Mouse (Mus musculus) G1E (cell line): Measurements from ENCODE around the gene Adad2. TPM values are rescaled to one million over a fixed set of nuclear protein-coding genes. Genes with fewer than 3 reads are reported as not detected.

Source experiments
- ATAC-seq: 2 replicates; pipeline ENCODE4 v1.8.0; 2016; ENCODE audit warnings: mild to moderate bottlenecking; ENCODE audit not compliant: insufficient number of reproducible peaks, poor library complexity, low FRiP score, severe bottlenecking; ENCODE audit errors: extremely low read depth
- DNase-seq: peaks from one replicate; pipeline ENCODE4 v3.0.0; 2012; ENCODE audit warnings: low spot score
- H3K27me3 ChIP-seq: 2 replicates; pipeline ENCODE4 v1.6.1; 2012; ENCODE audit warnings: mild to moderate bottlenecking, low read length, inconsistent platforms; ENCODE audit not compliant: insufficient read depth
- H3K36me3 ChIP-seq: replicated peaks from 2 replicates; pipeline ENCODE3; 2012; ENCODE audit warnings: mild to moderate bottlenecking, inconsistent platforms
- H3K4me1 ChIP-seq: 2 replicates; pipeline ENCODE4 v1.6.1; 2012; ENCODE audit warnings: low read depth, low read length, inconsistent platforms, mixed read lengths; ENCODE audit not compliant: insufficient read depth
- H3K4me3 ChIP-seq: 2 replicates; pipeline ENCODE4 v1.5.1; 2012; ENCODE audit warnings: low read depth, mild to moderate bottlenecking, inconsistent platforms, low read length, moderate library complexity, mixed read lengths
- H3K9me3 ChIP-seq: replicated peaks from 2 replicates; pipeline ENCODE4 v1.6.1; 2012; ENCODE audit warnings: inconsistent platforms
- CTCF ChIP-seq: IDR thresholded peaks from 2 replicates; pipeline ENCODE4 v1.5.1; 2012; ENCODE audit warnings: low read depth, low read length, inconsistent platforms, mixed read lengths
- GATA1 ChIP-seq: IDR thresholded peaks from 2 replicates; pipeline ENCODE4 v1.6.1; 2012; ENCODE audit warnings: borderline replicate concordance, low read length, inconsistent platforms, mixed read lengths
- GATA2 ChIP-seq: IDR thresholded peaks from 2 replicates; pipeline ENCODE4 v1.6.1; 2012; ENCODE audit warnings: low read depth, low read length, inconsistent platforms, borderline replicate concordance
- POLR2AphosphoS5 ChIP-seq: IDR thresholded peaks from 2 replicates; pipeline ENCODE4 v1.6.1; 2012; ENCODE audit warnings: low read depth, low read length, inconsistent platforms; ENCODE audit not compliant: insufficient replicate concordance
- TAL1 ChIP-seq: conservative IDR thresholded peaks from 2 replicates; pipeline ENCODE4 v1.6.1; 2012; ENCODE audit warnings: low read depth, low read length, inconsistent platforms, mixed read lengths
- polyA plus RNA-seq: library from polyadenylated mRNA; stranded (reverse); fragments of >175 nt; gene quantifications from 2 replicates; pipeline ENCODE4 v1.2.3, GENCODE M21; 2012
- total RNA-seq, 2 experiments: library from RNA; stranded (forward) in 1 of 2; stranded (reverse) in 1 of 2; fragments of 200-1000 nt in 1 of 2; fragments of >200 nt in 1 of 2; fragmentation: Nextera tagmentation in 1 of 2; gene quantifications; 2 replicates each; pipeline ENCODE4 v1.2.3; 2014 to 2017

Gene Adad2
- total and polyA plus RNA-seq, 3 experiments = not detected

DNA sequence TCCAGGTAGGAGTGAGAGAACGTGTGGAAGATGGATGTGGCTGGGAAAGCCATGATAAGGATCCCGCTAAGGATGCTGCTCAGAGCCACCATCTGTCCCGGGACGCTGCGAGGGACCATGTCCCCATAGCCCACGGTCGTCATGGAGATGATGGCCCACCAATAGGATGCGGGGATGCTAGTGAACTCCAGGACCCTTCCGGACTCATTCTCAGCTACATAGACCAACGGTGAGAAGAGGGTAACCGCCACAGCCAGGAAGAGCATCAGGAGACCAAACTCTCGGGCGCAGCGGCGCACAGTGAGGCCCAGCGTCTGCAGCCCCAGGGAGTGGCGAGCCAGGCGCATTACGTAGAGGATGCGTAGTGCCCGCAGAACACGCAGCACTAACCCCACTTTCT, 13.2 kb downstream of the Adad2 start:
- no peak for TF ChIP-seq TAL1
- TF ChIP-seq POLR2AphosphoS5 = no peak
- TF ChIP-seq GATA1 = no peak
- TF ChIP-seq GATA2 = no peak
- no peak for TF ChIP-seq CTCF
- peaks cover 3% of the 10 kb centered on the region; the same call in 1 of the 2 replicates for H3K27me3 ChIP-seq

DNA sequence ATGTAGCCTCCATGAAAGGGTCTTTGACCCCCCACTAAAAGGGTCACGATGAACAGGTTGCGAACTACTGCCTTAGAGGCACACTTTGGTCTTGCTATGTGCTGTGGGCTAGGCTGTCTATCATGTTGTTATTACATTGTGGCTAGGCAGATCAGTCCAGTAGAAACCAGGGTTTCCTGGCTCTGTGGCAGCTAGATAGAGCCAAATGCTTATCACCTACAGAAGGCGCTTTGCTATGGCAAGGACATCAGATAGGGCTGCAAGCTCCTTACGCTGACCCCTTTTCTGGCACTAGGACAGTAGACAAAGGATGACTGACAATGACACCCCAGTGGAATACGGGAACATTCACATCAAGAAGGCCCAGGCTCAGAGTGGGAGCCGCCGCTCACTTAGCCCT, 14.7 kb downstream of the Adad2 start:
- no peak for TF ChIP-seq GATA1
- no peak for TF ChIP-seq GATA2
- no peak for TF ChIP-seq CTCF
- no peak for TF ChIP-seq POLR2AphosphoS5
- no peak for TF ChIP-seq TAL1
- Histone ChIP-seq H3K4me1 (no peaks in the 10 kb centered on the region), H3K4me3 (no peak overlapping the region), H3K9me3 (no peaks in the 10 kb centered on the region), H3K27me3 (peaks cover 5% of the 10 kb centered on the region), H3K36me3 (no peaks in the 10 kb centered on the region)
- ATAC-seq (no peak), DNase-seq (no peak)

More for the DNA sequence above, 13.2 kb downstream of the Adad2 start:
- Histone ChIP-seq H3K4me1 (no peaks in the 10 kb centered on the region), H3K36me3 (no peaks in the 10 kb centered on the region), H3K4me3 (no peak overlapping the region), H3K9me3 (no peaks in the 10 kb centered on the region)
- ATAC-seq = no peak
- DNase-seq = no peak

DNA sequence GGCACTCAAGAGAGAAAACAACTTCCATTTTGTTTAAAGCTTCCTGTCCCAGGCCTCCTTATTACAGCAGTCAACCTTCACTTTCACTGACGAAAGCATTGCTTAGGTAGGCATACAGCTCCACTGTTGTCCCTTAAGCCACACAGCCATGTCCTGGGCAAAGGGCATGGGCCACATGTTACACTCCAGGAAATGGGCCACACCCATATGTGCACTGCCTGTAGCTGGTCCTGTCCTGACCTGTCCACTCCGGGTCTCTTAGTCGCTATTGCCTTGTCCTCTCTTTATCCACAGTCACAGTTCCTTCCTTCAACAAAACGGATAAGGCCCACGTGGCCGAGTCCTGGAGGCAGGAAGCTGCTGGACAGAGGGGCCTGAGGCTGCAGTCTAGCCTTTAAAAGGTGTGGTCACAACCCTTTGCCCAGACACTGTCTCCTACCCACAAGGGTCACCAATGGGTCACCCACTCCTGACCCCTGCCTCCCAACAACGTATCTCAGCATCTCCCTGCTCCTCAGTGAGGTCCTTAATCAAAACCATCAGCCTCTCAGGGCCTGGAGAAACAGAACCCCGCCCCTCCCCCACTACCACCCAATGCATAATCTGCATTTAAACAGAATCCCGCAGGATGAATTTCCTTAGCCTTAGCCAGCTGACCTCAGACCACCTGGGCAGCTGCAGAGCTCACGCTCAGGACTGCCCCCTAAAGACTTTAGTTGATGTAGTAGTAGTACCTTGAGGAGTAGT, 15.2 kb downstream of the Adad2 start:
- Histone ChIP-seq H3K36me3 (no peaks in the 10 kb centered on the region), H3K27me3 (peaks cover 6% of the 10 kb centered on the region), H3K9me3 (no peaks in the 10 kb centered on the region), H3K4me3 (no peak overlapping the region), H3K4me1 (no peaks in the 10 kb centered on the region)
- ATAC-seq (no peak), DNase-seq (no peak)
- TF ChIP-seq GATA1 (no peak), TAL1 (no peak), GATA2 (no peak), POLR2AphosphoS5 (no peak), CTCF (no peak)

DNA sequence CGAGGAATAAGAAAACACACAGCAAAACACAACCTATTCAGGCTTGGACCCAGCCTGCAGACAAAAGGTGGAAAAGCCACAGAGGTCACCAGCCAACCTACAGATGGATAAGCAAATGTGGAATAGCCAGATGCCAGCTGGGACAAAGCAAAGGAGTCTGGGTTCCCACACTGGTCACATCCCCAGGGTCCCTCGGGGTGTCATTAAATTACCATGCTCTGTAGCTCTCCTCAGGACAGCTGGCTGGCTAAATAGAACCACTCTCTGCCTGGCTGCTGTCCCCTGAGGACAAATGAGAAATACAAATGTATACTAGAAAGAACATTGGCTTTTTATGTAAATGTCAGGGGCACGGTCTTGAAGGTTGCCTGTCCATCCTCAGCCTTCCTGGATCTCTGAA, 18.3 kb downstream of the Adad2 start:
- TF ChIP-seq POLR2AphosphoS5 (no peak), GATA2 (no peak), CTCF (no peak), GATA1 (no peak), TAL1 (no peak)
- no peaks in the 10 kb centered on the region for H3K36me3 ChIP-seq
- no peak for ATAC-seq
- H3K4me1 ChIP-seq = no peaks in the 10 kb centered on the region
- H3K27me3 ChIP-seq = peaks cover 16% of the 10 kb centered on the region
- no peak for DNase-seq
- H3K9me3 ChIP-seq = no peaks in the 10 kb centered on the region
- H3K4me3 ChIP-seq = no peak overlapping the region

DNA sequence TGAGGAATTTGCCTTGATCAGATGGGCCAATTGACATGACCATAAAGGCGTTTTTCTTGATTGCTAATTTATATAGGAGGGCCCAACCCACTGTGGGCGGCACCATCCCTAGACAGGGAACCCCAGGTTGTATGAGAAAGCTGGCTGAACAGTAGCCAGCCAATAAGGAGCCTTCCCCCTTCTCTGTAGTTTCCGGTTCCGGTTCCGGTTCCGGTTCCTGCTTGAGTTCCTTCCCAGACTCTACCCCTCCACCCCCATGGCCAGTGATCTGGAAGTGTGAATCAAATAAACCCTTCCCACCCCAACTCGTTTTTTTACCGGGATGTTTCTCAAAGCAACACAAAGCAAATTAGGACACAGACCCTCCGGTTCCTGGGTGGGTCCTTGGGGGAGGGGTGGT, 19.7 kb downstream of the Adad2 start:
- ATAC-seq (no peak), DNase-seq (no peak)
- H3K27me3 ChIP-seq = peaks cover 19% of the 10 kb centered on the region
- no peaks in the 10 kb centered on the region for H3K36me3 ChIP-seq
- no peaks in the 10 kb centered on the region for H3K9me3 ChIP-seq
- H3K4me3 ChIP-seq = no peak overlapping the region
- TF ChIP-seq POLR2AphosphoS5 (no peak), CTCF (no peak), GATA1 (no peak), GATA2 (no peak), TAL1 (no peak)
- no peaks in the 10 kb centered on the region for H3K4me1 ChIP-seq

DNA sequence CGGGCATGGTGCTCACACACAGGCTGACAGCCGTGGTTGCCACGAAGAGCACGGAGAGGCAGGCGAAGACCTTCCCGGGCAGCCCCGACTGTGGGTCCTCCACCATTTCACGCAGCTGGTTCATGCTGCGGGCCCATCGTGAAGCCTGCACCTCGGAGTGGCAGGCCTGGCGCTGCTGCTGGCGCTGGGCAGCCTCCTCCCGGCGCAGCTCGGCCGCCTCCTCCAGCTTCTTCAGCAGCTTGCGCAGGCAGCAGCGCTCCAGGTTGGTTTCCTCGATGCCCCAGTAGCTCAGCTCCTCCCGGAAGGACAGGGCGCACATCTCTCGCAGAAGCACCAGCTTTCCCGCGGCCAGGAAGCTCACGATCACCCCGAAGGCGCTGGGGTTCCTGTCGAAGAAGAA, 20.4 kb downstream of the Adad2 start:
- DNase-seq (no peak), ATAC-seq (no peak)
- Histone ChIP-seq H3K27me3 (peaks cover 21% of the 10 kb centered on the region), H3K36me3 (no peaks in the 10 kb centered on the region), H3K4me1 (no peaks in the 10 kb centered on the region), H3K4me3 (no peak overlapping the region), H3K9me3 (no peaks in the 10 kb centered on the region)
- TF ChIP-seq GATA2 = no peak
- TF ChIP-seq POLR2AphosphoS5 = no peak
- no peak for TF ChIP-seq CTCF
- TF ChIP-seq TAL1 = no peak
- no peak for TF ChIP-seq GATA1
